Mouse (Mus musculus) cerebellum, postnatal 10 days (tissue): ENCODE results near the gene Bcat2.

Experiments used
- DNase-seq, 2 experiments: peaks; one replicate each; pipeline ENCODE4 v3.0.0; 2021; ENCODE audit warnings: mixed read lengths in 2 of 2

Bcat2 gene

GRCm38 (mm10) chr7:45550821-45551511 is 19.0 kb upstream of the Bcat2 start:
- DNase-seq, result no peak

DNA sequence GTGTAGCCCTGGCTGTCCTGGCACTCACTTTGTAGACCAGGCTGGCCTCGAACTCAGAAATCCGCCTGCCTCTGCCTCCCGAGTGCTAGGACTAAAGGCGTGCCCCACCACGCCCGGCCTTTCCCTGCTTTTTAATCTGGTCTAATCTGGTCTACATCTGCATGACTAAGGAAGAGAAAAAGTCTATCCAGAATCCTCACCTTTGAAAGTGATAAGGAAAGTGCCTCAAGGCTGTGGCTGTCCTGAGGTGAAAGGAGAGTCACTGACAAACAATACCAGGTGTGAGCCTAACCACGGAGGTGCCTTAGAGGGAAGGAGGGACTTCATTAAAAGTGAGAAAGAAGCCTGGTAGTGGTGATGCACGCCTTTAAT is 18.5 kb upstream of the Bcat2 start:
- no peak for DNase-seq

- DNase-seq, result no peak
These were observed 16.4 kb upstream of the Bcat2 start for GRCm38 (mm10) chr7:45553519-45553918.

DNA sequence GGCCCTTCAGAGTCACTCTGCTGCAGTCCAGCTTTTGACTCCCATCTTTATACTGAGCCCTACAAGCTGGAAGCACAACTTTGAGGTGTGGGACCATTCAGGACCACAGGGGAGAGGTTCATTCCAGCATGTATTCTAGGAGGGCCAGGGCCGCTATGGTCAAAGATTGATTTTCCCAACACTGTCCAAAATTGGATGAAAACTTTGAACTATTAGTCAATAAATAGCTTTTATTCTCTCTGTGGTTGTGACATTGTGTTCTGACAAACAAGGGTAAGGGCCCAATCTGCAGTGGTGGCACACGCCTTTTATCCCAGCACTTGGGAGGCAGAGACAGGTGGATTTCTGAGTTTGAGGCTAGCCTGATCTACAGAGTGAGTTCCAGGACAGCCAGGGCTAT is 16.0 kb upstream of the Bcat2 start:
- DNase-seq, result no peak

GRCm38 (mm10) chr7:45554744-45555143 is 15.2 kb upstream of the Bcat2 start, which contains the start of gene Hsd17b14:
Gene Hsd17b14 (plus strand): TSS chr7:45554893.
- no peak for DNase-seq

DNA sequence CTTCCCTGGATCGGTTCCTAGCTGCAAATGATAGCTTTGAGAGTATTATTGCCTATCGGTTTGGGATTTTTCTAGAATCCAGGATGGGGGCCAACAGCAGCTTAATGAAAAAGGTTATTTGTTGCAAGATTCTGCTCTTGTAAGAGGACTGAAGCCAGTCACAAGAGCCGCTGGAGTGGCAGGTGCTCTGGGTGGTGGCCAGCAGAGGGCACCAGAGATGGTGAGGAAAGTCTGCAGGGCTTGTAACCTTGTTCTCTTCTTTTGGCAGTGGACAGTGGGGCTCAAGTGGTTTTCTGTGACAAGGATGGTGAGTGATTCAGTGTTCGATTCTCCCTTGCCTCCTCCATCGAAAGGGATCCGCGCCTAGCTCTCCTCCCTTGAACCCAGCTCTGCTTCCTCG is 14.2 kb upstream of the Bcat2 start:
- DNase-seq, result peak; percentile 91 to 93

GRCm38 (mm10) chr7:45558907-45559306 is 11.0 kb upstream of the Bcat2 start:
- DNase-seq, result no peak

GRCm38 (mm10) chr7:45560241-45560640 is 9.7 kb upstream of the Bcat2 start:
- no peak for DNase-seq

DNA sequence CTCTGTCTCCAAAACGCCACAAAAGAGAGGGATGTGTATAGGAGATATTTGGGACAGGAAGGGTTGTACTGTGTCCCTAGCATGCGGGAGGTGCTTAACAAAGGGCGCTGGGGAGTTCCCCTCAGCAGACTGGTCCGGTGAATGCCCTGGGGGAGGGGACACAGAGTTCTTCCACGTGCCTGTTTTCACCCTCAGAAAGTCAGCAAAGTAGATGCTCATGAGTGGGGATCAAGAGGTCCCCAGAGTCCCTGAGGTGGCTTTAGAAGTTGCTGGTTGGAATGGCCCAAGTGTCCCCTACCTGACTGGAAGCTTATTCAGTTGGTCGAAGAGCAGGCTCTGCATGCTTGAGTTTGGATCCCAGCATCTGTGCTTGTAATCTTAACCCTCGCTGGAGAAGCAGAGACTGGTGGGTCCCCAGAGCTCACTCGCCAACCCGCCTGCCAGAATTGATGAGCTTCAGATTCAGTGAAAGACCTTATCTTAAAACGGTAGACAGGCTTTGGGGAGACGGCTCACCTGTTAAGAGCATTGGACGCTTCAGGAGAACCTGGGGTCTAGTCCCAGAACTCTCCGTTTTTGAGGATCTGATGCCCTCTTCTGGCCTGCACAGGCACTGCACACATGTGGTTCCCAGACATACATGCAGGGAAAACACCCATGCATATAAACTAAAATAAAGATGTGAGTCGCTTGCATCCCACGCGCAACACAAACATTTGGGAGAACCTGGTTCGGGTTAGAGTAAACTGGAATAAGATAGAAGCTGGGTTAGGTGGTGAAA is 8.9 kb upstream of the Bcat2 start:
- DNase-seq, result peak; percentile 87 to 91

DNA sequence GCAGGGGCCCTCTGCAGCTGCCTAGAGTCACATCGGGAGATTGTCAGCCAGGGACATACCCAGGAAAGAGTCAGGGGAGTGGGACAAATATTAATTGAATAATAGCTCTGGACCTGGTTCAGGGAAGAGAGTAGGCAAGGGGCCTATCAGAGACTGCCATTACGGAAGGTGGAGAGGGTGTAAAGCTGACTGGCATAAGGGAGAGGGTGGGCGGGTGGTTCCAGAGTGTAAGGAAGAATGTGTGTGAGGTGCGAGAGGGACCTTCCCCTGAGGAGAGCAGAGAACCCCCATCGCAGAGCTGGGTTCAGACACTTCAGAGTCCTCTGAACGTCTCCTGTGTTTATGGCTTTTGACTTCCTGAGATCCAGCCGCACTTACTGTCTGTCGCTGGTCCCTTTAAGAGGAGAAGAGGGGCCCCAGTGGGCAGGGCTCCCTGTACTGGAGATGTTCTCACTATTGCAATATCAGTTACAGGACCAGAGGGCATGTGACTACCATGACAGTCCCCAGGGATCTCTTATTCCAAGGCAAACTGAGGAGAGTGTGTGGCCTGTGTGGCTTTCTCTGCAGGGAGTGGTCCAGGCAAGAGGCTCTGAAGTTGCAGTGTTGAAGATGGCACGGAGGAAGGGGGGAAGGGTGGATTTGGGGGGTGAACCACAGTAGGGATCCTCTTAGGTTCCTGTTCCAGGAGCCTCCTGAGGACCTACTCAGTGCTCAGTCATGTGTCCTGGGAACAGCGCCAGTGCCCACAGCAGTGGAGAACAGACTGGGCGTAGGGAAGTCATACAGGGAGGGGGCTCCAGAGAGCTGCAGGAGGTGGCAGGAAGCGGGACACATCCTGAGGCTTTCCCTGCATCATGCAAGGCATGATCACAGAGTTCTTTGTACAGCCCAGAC is 8.1 kb upstream of the Bcat2 start:
- DNase-seq, result no peak

DNA sequence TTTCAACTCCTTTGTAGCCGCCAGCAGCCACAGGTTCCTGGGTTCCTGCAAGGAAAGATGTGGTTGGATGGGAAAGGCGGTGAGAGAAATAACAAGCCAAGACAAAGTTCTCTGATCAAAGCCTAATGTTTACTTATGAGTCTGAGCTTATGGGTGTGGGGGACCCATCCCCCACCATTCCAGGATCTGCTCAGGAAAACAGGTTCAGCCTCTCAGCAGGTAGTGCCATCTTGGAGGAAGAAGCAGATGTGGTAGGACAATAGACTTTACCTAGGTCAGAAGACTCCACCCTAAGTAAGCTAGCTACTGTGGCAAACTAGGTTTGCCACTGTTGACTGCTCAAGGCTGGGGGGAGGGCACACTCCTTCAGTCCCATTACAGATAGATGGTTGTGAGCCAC is 5.1 kb upstream of the Bcat2 start:
- no peak for DNase-seq

DNA sequence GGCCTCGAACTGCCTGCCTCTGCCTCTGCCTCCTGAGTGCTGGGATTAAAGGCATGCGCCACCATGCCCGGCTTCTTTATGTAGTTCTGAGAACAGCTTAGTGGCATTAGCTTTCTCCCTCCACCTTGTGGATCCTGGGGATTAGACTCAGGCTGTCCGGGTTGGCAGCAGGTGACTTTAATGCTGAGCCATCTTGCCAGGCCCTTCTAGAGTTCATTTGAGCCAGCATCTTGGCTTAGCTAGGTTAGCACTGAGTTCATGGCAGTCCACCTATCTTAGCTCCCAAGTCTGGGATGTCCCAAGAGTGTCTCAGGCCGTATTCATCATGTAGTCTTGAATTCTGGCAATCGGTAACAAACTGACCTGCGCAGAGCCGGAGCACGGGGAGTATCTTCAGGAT is 4.5 kb upstream of the Bcat2 start:
- no peak for DNase-seq

DNA sequence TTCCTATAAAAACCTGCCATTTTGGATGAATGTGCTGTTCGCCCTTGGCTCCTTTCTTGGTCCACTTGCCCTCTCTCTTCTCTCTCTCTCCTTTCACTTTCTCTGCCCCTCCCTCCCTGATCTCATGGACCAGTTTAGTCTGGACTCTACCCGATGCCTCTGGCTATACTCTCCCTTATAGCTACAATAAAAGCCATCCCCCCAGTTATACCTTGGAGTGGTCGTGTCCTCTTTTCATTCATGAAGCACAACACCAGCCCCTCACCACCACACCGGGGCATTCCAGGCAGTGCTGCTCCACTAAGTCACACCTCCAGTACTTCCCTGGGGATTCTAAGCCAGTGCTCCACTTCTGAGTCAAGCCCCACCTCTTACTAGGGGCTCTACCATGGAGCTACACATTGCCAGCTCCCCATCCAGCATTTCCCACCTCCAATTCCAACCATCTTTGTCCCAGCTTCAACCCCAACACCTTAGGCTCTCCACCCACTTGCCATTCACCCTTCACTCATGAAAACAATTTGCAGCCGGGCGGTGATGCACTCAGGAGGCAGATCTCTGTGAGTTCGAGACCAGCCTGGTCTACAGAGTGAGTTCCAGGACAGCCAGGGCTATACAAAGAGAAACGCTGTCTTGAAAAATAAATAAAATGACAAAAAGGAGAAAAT is 2.7 kb upstream of the Bcat2 start:
- DNase-seq, result no peak

DNA sequence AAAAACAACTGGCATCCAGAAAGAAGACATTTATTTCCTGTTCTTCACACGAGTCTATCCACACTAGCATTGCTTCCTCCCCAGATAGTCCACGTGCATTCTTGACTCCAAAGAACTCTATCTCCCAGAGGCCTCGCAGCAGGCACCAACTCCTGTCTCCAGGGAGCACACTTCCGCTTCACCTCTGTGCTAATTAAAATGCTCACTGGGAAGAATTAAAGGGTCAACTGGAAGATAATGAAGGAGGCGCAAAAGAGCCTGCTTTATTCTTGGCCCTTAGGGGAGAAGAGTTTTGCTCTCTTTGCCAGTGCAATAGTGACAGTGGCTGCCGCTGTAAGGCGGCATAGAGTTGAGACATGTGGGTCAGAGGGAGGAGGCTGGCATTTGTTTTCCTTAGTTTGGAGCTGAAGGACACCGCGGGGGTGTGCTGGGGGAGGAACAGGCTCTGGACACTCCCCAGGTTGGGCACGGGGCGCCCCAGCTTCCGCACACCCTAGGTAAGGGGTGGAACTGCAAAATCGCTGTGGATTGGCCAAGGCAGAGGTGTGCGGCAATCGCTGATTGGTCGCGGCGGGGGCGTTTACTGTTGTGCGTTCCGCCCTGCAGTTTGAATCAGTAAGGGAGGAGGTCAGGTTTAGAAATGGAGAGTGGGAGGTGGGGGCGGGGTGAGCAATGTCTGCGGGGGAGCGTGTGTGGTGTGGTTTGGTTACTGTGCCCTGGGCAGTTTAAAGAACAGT is 2.0 kb upstream of the Bcat2 start:
- DNase-seq, result peak; percentile 94 to 95

DNA sequence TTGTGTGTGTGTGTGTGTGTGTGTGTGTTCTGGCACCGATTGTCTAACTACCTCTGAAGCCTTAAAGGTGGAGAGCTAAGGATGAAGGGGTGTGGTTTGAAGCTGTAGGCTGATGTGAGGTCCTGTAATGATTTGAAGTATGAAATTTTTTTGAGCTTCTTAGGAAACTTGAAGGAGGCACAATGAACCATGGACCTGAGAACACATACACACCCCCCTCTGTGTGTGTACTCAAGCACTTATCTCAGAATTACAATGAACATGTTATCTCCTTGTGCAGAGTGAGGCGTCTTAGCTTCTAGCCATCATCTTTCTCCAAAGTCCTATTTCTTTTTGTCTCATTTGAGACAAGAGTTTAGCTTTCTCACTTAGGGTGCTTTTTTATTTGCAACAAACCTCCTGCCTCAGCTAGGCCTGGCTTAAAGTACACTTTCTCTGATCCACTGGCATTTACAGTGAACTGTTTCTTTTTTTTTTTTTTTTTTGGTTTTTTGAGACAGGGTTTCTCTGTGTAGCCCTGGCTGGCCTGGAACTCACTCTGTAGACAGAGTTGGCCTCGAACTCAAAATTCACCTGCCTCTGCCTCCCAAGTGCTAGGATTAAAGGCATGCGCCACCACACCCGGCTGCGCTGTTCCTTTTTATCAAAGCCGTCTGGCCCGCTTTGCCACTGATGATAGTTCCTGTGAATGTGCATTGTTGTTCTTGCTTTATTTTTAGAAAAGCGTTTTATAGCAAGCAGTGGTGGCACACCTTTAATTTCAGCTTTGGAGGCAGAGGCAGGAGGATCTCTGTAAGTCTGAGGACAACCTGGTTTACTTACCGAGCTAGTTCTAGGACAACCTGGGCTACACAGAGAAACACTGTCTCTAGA is 1.1 kb upstream of the Bcat2 start:
- DNase-seq, result peak in 1 of 2 experiments; percentile 12

DNA sequence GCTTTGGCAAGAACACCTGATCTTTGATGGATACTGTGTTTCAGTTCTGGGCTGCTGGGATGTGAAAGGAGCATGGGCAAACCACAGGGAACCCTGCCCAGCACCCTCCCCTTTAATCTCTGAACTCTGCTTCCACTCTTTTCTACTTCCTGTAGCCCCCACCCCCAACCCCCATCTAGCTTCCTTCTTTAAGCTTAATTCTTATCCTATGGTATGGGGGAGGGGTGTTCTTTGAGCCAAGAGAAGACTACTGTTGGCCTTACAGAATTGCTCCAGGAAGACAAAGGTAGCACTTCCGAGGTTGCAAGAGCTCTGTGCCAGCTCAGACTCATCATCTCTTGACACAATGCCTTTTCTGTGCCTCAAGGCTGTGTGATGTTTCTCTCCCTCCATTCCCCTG is 2.0 kb downstream of the Bcat2 start:
- no peak for DNase-seq

DNA sequence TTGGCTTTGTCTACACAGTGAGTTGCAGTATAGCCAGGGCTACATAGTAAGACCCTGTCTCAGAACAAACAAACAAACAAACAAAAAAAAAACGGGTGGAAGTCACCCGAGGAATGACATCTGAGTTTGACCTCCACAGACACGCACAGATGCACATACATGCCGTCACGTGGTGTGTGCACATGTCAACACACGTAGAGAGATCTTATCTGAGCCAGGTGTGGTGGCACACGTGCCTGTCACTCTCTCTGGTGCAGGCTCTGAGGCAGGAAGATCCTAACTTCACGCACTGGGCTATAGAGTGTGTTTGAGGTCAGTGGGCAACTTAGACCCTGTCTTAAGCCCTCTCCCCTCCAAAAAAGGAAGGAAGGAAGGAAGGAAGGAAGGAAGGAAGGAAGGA is 4.0 kb downstream of the Bcat2 start:
- no peak for DNase-seq

- DNase-seq, result no peak
These were observed 4.8 kb downstream of the Bcat2 start for GRCm38 (mm10) chr7:45574472-45575379.

GRCm38 (mm10) chr7:45585923-45586322 is 16.0 kb downstream of the Bcat2 start:
- no peak for DNase-seq
